ENCODE assay signal across 10 mouse cellular contexts in the genomic region with DNA sequence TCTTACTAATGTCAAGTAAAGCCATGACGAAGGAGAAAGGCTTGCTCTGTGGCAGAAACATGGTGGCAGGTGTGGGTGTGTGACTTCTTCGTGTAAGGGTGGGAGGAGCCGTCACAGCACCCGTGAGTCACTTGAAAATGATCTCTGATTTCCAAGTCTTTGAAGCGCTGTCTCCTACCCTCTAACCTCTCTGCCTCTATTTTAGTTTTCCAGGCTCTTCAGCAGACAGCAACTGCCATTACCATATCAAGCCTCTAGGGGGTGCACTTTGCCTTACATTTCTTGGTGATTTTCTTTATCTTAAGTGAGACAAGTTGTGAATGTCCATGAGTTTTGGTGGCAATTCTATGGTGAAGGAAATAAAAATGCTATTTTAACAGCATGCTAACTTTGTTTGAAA. TPM values are rescaled to one million over a fixed set of nuclear protein-coding genes. Genes with fewer than 3 reads are reported as not detected.
DNase-seq lines count a peak whose midpoint lies in the region; ATAC-seq and TF ChIP-seq lines count a peak whose summit lies in the region.
"Had no signal": no experiment of that assay in that cellular context is flagged by ENCODE, and none has a peak within 500 bp of the region (broad histone marks: within the 10 kb centered on the region; RNA-seq: fewer than 3 reads in every experiment).

No protein-coding gene starts in this region.

- H3K4me1 ChIP-seq in cerebellum, adult 2 months (ENCODE audit: control insufficient read depth, insufficient read depth, low read length), result no peaks in the 10 kb centered on the region
- H3K4me1 ChIP-seq in liver, embryonic 12.5 days, result no peaks in the 10 kb centered on the region

- no peak for ATAC-seq in liver, embryonic 12.5 days
- no peak for ATAC-seq in erythroblast, adult 5-6 weeks (replicated peaks; ENCODE audit: low FRiP score, poor library complexity, severe bottlenecking)

- H3K36me3 ChIP-seq in liver, embryonic 12.5 days, result no peaks in the 10 kb centered on the region
- H3K36me3 ChIP-seq: heart, embryonic 13.5 days had no signal

- H3K27me3 ChIP-seq in cerebellum, adult 2 months (ENCODE audit: control insufficient read depth, insufficient read depth, low read length), result no peaks in the 10 kb centered on the region
- peaks cover 48% of the 10 kb centered on the region for H3K27me3 ChIP-seq in liver, embryonic 12.5 days (replicated peaks)

- H3K27ac ChIP-seq in cerebellum, adult 2 months (ENCODE audit: insufficient read depth, low read length), result no peak overlapping the region
- no peak overlapping the region for H3K27ac ChIP-seq in liver, embryonic 12.5 days
- H3K27ac ChIP-seq: heart, embryonic 13.5 days had no signal

- no peak overlapping the region for H3K4me3 ChIP-seq in cerebellum, adult 2 months (replicated peaks; ENCODE audit: insufficient read depth, low read depth, low read length)
- H3K4me3 ChIP-seq in liver, embryonic 12.5 days, result no peak overlapping the region
- H3K4me3 ChIP-seq: heart, embryonic 13.5 days had no signal

- WGBS in cerebellum, adult 2 months, result 67% methylated on average over 5 of the region's 5 CpGs
- WGBS in liver, embryonic 12.5 days (ENCODE audit: insufficient replicate concordance), result 35% methylated on average over 5 of the region's 5 CpGs

- no peak overlapping the region for H3K4me2 ChIP-seq in liver, embryonic 12.5 days
- H3K4me2 ChIP-seq: heart, embryonic 13.5 days had no signal

- no peaks in the 10 kb centered on the region for H3K9me3 ChIP-seq in liver, embryonic 12.5 days (replicated peaks)
- H3K9me3 ChIP-seq: heart, embryonic 13.5 days had no signal

- TF ChIP-seq CTCF in cerebellum, adult 2 months (IDR thresholded peaks at IDR 0.05; ENCODE audit: borderline replicate concordance, insufficient read depth, low read depth, low read length), result peak; percentile 19; the same call in 1 of the 2 replicates

- DNase-seq in cerebellum, adult 2 months, result peak; percentile 41 to 52
- DNase-seq in cerebellum, adult 11 months, result no peak
- peak; percentile 30 for DNase-seq in liver
- peak; percentile 32 for DNase-seq in c-Kit-negative CD71-positive TER-119-positive erythroid progenitor cells, embryonic 14.5 days (ENCODE audit: low read depth, low spot score)
- DNase-seq in kidney, postnatal 14 days, result peak; percentile 54
- peak; percentile 58 for DNase-seq in right cerebral cortex, postnatal 4 days

- H3K9ac ChIP-seq in liver, embryonic 12.5 days, result no peak overlapping the region
- H3K9ac ChIP-seq: heart, embryonic 13.5 days had no signal

- TF ChIP-seq POLR2A in cerebellum, adult 2 months (IDR thresholded peaks at IDR 0.05; ENCODE audit: borderline replicate concordance, insufficient read depth, low read length), result no peak

RNA-seq across cellular contexts. Expression of a gene that starts 5.7 kb away (rescaled TPM):
- polyA plus RNA-seq in cerebellum, adult 2 months (2012; rRNA removed), result 4.3 and 6.4 TPM in 2 replicates
- not detected in 2 replicates for polyA plus RNA-seq in liver, embryonic 12.5 days (2016; fragmentation: Nextera tagmentation; extraction: Ambion mirVana)
- not detected in 2 replicates for total RNA-seq in erythroblast, adult 5-6 weeks (2015; ENCODE audit: low replicate concordance)
- total RNA-seq in erythroblast, adult 5-6 weeks (2017; ENCODE audit: low replicate concordance), result not detected in 2 replicates
- polyA plus RNA-seq: liver, embryonic 16.5 days had no signal

RNA-seq across cellular contexts. Expression of a gene that starts 19.9 kb away (rescaled TPM):
- polyA plus RNA-seq in cerebellum, adult 2 months (2012; rRNA removed), result 18.6 and 19.9 TPM in 2 replicates
- 0.57 and 0.98 TPM in 2 replicates for polyA plus RNA-seq in liver, embryonic 12.5 days (2016; fragmentation: Nextera tagmentation; extraction: Ambion mirVana)
- total RNA-seq in erythroblast, adult 5-6 weeks (2015; ENCODE audit: low replicate concordance), result not detected in 2 replicates
- total RNA-seq in erythroblast, adult 5-6 weeks (2017; ENCODE audit: low replicate concordance), result not detected in 2 replicates

RNA-seq across cellular contexts. Expression of a gene that starts 46.5 kb away (rescaled TPM):
- 137 and 147 TPM in 2 replicates for polyA plus RNA-seq in cerebellum, adult 2 months (2012; rRNA removed)
- polyA plus RNA-seq in liver, embryonic 12.5 days (2016; fragmentation: Nextera tagmentation; extraction: Ambion mirVana), result 1.0 and 2.0 TPM in 2 replicates
- total RNA-seq in erythroblast, adult 5-6 weeks (2015; ENCODE audit: low replicate concordance), result 1.5 TPM in 2 replicates
- total RNA-seq in erythroblast, adult 5-6 weeks (2017; ENCODE audit: low replicate concordance), result 0.26 and 1.3 TPM in 2 replicates

RNA-seq across cellular contexts. Expression of a gene that starts 46.8 kb away (rescaled TPM):
- polyA plus RNA-seq in cerebellum, adult 2 months (2012; rRNA removed), result 8.1 and 9.3 TPM in 2 replicates
- polyA plus RNA-seq in liver, embryonic 12.5 days (2016; fragmentation: Nextera tagmentation; extraction: Ambion mirVana), result 0.51 and 0.61 TPM in 2 replicates
- not detected in 2 replicates for total RNA-seq in erythroblast, adult 5-6 weeks (2015; ENCODE audit: low replicate concordance)
- total RNA-seq in erythroblast, adult 5-6 weeks (2017; ENCODE audit: low replicate concordance), result not detected in 2 replicates

RNA-seq across cellular contexts. Expression of a gene that starts 57.8 kb away (rescaled TPM):
- polyA plus RNA-seq in cerebellum, adult 2 months (2012; rRNA removed), result 47.7 and 47.9 TPM in 2 replicates
- 30.9 and 31.7 TPM in 2 replicates for polyA plus RNA-seq in liver, embryonic 12.5 days (2016; fragmentation: Nextera tagmentation; extraction: Ambion mirVana)
- total RNA-seq in erythroblast, adult 5-6 weeks (2015; ENCODE audit: low replicate concordance), result 15.4 TPM in 1 of 2 replicates, not detected in the other
- 6.6 and 9.9 TPM in 2 replicates for total RNA-seq in erythroblast, adult 5-6 weeks (2017; ENCODE audit: low replicate concordance)

Comparison
In these comparisons a context has a peak if more than half of its experiments do, and no peak if none do; other contexts are left out.
1. RNA of a gene that starts 46.5 kb away (polyA plus RNA-seq): 137 to 147 TPM in cerebellum, adult 2 months; 1.0 to 2.0 TPM in liver, embryonic 12.5 days; every median in the first group is over 10 times any median in the second.